Mouse (Mus musculus) spleen, adult 2 months (tissue): ENCODE measurements around the gene Spata31d1d. TPM values are rescaled to one million over a fixed set of nuclear protein-coding genes. Genes with fewer than 3 reads are reported as not detected.
A peak's percentile ranks its signal among the peaks of the same experiment; 100 is the strongest.
"Not testable (repeated sequence)": the region's sequence is repeated elsewhere in the genome, so short reads cannot be mapped to it uniquely, and the experiment has no call there.

Source experiments
- DNase-seq, 2 experiments: peaks; one replicate each; pipeline versions ENCODE4 v3.0.0 to v3.0.0-alpha.2; 2012 to 2021; ENCODE audit warnings: low spot score in 2 of 2, low read depth in 1 of 2
- H3K27ac ChIP-seq: fragments of 200-500 bp; 2 replicates; pipeline ENCODE4 v1.5.1; 2012; ENCODE audit warnings: low read length, inconsistent platforms; ENCODE audit not compliant: insufficient read depth
- H3K27me3 ChIP-seq: fragments of 200-500 bp; 2 replicates; pipeline ENCODE4 v1.6.1; 2012; ENCODE audit warnings: mild to moderate bottlenecking, moderate library complexity, low read length, inconsistent platforms; ENCODE audit not compliant: control insufficient read depth, insufficient read depth
- H3K36me3 ChIP-seq: fragments of 200-500 bp; 2 replicates; pipeline ENCODE4 v1.6.1; 2012; ENCODE audit warnings: mild to moderate bottlenecking, low read length, inconsistent platforms; ENCODE audit not compliant: control insufficient read depth, insufficient read depth
- H3K4me1 ChIP-seq: fragments of 200-500 bp; 2 replicates; pipeline ENCODE4 v1.6.1; 2011; ENCODE audit warnings: inconsistent platforms; ENCODE audit not compliant: control insufficient read depth, insufficient read depth, insufficient read length
- H3K4me3 ChIP-seq: fragments of 200-500 bp; 2 replicates; pipeline ENCODE4 v1.5.1; 2011; ENCODE audit warnings: mild to moderate bottlenecking, inconsistent platforms; ENCODE audit not compliant: insufficient read depth, insufficient read length; ENCODE audit errors: extremely low read depth
- CTCF ChIP-seq: fragments of 200-500 bp; IDR thresholded peaks from 2 replicates; pipeline ENCODE4 v1.5.1; 2011; ENCODE audit warnings: mild to moderate bottlenecking, inconsistent platforms; ENCODE audit not compliant: insufficient read depth, insufficient read length, insufficient replicate concordance; ENCODE audit errors: extremely low read depth
- POLR2A ChIP-seq: fragments of 200-500 bp; IDR thresholded peaks from 2 replicates; pipeline ENCODE4 v1.6.1; 2011; ENCODE audit warnings: low read depth, low read length, inconsistent platforms
- WGBS: fragments of 180-500 bp; shearing (Covaris S2); methylation state at CpG from one replicate; pipeline ENCODE4 v1.1.7; 2018; 5-methylcytosine and 5-hydroxymethylcytosine counted together
- polyA plus RNA-seq: library from polyadenylated mRNA; depleted of rRNA; stranded (reverse); fragments of >200 nt; gene quantifications from 2 replicates; pipeline ENCODE4 v1.2.3, GENCODE M21; 2012

Spata31d1d gene
- polyA plus RNA-seq, 1 experiment, result not detected

GRCm38 (mm10) chr13:59733936-59734335, 2.4 kb upstream of the Spata31d1d start:
- 83% methylated on average over 4 of the region's 4 CpGs for WGBS
- no peak for TF ChIP-seq POLR2A
- no peak for TF ChIP-seq CTCF
- no peak for DNase-seq
- H3K27ac ChIP-seq, result no peak overlapping the region
- no peaks in the 10 kb centered on the region for H3K36me3 ChIP-seq
- no peak overlapping the region for H3K4me3 ChIP-seq
- no peaks in the 10 kb centered on the region for H3K27me3 ChIP-seq
- no peaks in the 10 kb centered on the region for H3K4me1 ChIP-seq

DNA sequence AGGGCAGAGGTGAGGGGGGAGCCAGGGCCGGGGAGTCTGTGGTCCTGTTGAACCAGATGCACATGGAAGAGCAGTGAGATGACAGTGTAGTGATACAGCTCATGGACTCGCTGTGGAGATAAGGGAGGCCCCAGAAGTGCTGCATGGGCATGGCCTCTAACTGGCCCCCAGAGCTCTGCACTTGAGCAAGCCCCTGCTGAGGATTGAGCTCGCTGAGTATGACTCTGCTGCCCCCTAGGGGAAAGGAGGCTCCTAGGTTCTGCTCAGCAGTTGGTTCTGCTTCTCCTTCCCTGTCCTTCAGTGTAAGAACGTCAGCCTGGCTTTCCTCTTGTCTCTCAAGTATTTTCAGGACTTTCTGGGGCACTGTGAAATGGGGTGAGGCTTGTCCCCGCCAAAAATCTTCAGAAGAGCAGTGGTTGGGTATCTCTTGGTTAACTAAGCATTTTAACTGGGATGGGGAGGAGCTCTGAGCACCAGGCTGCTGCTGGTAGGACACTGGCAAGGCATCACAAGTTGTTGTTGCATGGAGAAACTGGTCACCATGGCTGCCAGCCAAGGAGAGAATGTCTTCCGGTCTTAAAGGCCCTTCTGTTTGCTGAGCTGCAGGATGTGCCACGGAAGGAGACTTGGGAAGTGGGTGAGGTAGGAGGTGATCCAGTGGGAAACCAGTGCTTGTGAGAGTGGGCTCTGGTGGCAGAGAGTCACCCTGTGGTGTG, 3.0 kb downstream of the Spata31d1d start:
- TF ChIP-seq POLR2A (no peak), CTCF (peak; percentile 93)
- DNase-seq, result peak; percentile 57 to 76
- Histone ChIP-seq H3K4me3 (no peak overlapping the region), H3K36me3 (no peaks in the 10 kb centered on the region), H3K27ac (no peak overlapping the region), H3K27me3 (no peaks in the 10 kb centered on the region), H3K4me1 (no peaks in the 10 kb centered on the region)
- 24% methylated on average over 7 of the region's 7 CpGs for WGBS

- TF ChIP-seq POLR2A (no peak), CTCF (no peak)
- no peak overlapping the region for H3K27ac ChIP-seq
- no peaks in the 10 kb centered on the region for H3K4me1 ChIP-seq
- H3K4me3 ChIP-seq, result no peak overlapping the region
- H3K27me3 ChIP-seq, result no peaks in the 10 kb centered on the region
- no peak for DNase-seq
- no peaks in the 10 kb centered on the region for H3K36me3 ChIP-seq
- 44% methylated on average over 29 of the region's 29 CpGs for WGBS
Observed at GRCm38 (mm10) chr13:59726139-59726867, 5.2 kb downstream of the Spata31d1d start.

GRCm38 (mm10) chr13:59722089-59722488, 9.5 kb downstream of the Spata31d1d start:
- not testable (repeated sequence) for H3K27ac ChIP-seq, H3K27me3 ChIP-seq, DNase-seq, H3K4me1 ChIP-seq, H3K36me3 ChIP-seq, H3K4me3 ChIP-seq
- 84% methylated on average over 1 of the region's 1 CpGs for WGBS

DNA sequence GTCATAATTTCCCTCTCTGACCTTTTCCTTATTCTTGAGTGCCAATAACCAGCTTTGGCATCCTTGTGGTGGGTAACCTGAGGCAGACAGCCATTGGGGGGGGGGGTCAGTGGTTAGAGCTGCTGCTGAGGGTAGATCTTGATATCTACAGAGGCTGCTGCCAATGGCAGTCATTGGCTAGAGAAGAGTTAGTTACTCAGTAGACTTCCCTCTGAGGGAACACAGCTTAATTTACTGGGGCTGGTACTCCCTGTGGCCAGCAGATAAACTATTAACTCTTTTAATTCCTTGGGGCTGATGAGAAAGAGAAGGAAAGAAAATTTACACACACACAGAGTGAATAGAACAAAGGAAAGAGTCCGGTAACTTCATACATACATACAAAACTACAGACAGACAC, 12.1 kb downstream of the Spata31d1d start:
- H3K27ac ChIP-seq, result no peak overlapping the region
- WGBS, result 77% methylated on average over 1 of the region's 1 CpGs
- TF ChIP-seq POLR2A (no peak), CTCF (no peak)
- DNase-seq, result no peak
- no peak overlapping the region for H3K4me3 ChIP-seq
- no peaks in the 10 kb centered on the region for H3K36me3 ChIP-seq
- H3K27me3 ChIP-seq, result no peaks in the 10 kb centered on the region
- H3K4me1 ChIP-seq, result no peaks in the 10 kb centered on the region

DNA sequence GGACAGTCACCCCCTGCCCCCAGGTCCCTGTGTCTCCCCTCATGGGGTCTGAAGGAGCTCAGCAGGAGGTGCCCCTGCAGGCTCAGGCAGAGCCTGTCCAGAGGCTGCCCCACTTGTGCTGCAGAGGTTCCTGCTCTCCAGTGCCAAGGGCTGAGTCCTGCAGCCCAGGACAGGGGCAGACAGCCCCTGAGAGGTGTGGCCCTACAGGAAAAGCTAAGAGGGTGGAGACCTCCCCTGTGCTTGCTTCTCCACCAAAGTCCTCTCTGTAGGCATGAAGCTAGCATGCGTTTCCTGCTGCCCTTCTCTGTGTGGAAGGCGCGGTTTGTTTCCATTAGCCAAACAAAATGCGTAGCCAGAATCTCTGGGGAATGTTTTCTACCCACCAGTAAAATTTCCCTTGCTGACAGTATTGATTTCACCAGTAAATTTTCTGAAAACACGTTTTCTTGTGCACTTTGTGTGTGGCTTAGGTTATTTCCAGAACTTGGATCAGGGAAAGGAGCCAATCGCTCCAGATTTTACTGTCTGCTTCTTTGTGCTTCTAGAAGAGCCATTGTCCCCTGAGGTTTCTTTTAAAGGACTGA, 12.6 kb downstream of the Spata31d1d start:
- not testable (repeated sequence) for H3K27ac ChIP-seq, H3K4me3 ChIP-seq, H3K4me1 ChIP-seq, H3K36me3 ChIP-seq, H3K27me3 ChIP-seq, DNase-seq
- WGBS, result 17% methylated on average over 6 of the region's 6 CpGs

DNA sequence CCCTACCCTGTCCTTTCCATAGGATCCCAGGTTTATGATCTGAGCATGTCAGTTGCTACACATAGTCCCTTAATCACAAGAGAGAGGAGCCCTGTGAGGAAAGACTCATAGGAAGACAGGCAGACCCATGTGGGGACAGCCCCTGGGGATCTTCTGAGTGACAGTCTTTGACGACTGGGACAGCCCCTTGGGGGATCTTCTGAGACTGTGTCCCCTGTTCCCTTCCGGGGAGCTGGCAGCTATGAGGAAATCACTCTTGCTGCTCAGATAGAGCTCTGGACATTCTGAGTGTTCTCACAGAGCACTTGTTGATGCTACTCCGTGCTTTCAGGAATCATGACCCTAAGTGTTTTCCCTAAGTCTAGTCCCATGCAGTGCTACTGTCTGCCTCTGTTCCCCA, 17.8 kb downstream of the Spata31d1d start:
- Histone ChIP-seq H3K4me1 (no peaks in the 10 kb centered on the region; the same call in 1 of the 2 replicates), H3K4me3 (no peak overlapping the region), H3K27me3 (no peaks in the 10 kb centered on the region), H3K27ac (no peak overlapping the region), H3K36me3 (no peaks in the 10 kb centered on the region)
- no peak for DNase-seq
- TF ChIP-seq POLR2A (no peak), CTCF (no peak)
- WGBS, result 42% methylated on average over 3 of the region's 3 CpGs

DNA sequence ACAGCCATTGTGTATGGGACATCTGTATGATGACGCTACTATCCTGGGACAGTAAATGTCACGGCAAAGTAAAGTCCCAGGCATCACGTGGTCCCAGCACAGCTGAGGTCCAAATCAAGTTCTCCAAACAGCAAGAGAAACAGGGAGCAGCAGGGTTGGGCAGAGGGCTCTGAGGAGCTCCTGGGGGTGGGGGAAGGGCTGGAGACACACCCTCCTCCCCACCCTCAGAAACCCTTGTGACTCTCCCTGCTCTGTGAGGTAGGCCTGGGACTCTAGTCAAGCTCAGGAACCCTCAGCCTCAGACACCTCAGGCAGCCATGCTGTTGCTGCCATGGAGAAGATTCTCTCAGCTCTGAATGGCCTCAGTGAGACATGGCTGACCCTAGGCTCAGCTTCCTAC, 19.6 kb downstream of the Spata31d1d start, which contains the start of gene Spata31d1b:
Gene Spata31d1b (plus strand): TSS at position 301 of the 400 bp plus-strand sequence.
- not testable (repeated sequence) for H3K4me1 ChIP-seq, H3K27ac ChIP-seq, H3K27me3 ChIP-seq, DNase-seq, H3K4me3 ChIP-seq, H3K36me3 ChIP-seq
- 77% methylated on average over 3 of the region's 3 CpGs for WGBS
